Mouse (Mus musculus): ENCODE measurements around the gene Mrrf.

DNA sequence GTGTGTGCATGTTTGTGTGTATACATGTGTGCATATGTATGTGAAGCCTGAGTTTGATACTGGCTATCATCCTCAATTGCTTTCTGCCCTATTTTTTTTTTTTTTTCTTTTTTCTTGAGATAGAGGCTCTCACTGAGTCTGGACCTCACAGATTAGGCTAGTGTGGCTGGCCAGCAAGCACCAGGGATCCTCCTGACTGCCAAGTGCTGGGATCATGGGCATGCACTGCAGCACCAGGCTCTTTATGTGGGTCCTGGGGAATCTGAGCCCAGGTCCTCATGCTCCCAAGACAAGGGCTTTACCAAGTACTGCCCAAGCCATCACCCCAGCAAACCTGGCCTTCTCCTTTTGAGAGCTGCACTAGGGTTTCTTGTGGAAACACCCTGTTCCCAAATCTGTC lies 87.2 kb downstream of the Mrrf start:
- no peak for TF ChIP-seq CTCF (IDR thresholded peaks at IDR 0.05; ENCODE audit: low read depth, low read length)
- no peak for TF ChIP-seq POLR2A (IDR thresholded peaks at IDR 0.05; ENCODE audit: borderline replicate concordance, low read depth, low read length)
